Mouse (Mus musculus): ENCODE measurements at regions not wholly inside any gene's neighbourhood (a gene's known extent, or its start where the extent isn't known, plus 50 kb on each side); places are given as distances from the start of the nearest gene placed in this dataset.

DNA sequence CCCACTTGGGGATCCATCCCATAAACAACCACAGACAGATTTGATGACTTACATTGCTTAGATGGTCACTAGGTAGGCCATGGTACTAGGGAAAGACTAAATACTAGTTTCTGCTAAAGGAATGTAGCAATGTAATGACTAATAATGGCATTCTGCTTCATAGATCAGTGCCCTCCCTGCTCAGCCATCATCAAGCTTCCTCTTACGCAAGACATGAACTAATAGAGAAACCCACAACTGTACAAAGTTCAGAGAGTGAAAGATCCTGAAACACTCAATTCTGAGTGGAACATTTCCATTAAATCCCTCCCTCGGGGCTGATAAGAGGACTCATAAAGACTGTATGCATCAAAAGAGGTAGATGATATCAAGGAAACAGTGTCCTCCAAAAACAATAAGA, 198.4 kb upstream of the Speer4f2 start:
- TF ChIP-seq CTCF (IDR thresholded peaks at IDR 0.05; ENCODE audit: low read depth) (no peak), EP300 (IDR thresholded peaks at IDR 0.05; ENCODE audit: low read depth) (no peak)
